Mouse (Mus musculus) telencephalon, adult 2 months (tissue): Measurements from ENCODE around the gene Wfdc18.
A peak's percentile ranks its signal among the peaks of the same experiment; 100 is the strongest.

Experiments used
- DNase-seq: peaks from one replicate; pipeline ENCODE4 v3.0.0-alpha.2; 2011; ENCODE audit warnings: low read depth, low spot score

Gene Wfdc18

GRCm38 (mm10) chr11:83708715-83709114 lies at the start of gene Wfdc18:
Gene Wfdc18, plus strand, starts transcription at chr11:83709015.
- DNase-seq, result peak; percentile 16

- no peak for DNase-seq
Measured at GRCm38 (mm10) chr11:83662204-83662603, 46.6 kb upstream of the Wfdc18 start, which contains the start of gene Ccl4. Gene Ccl4, plus strand, starts transcription at chr11:83662584.

- no peak for DNase-seq
Measured at GRCm38 (mm10) chr11:83663532-83663931, 45.3 kb upstream of the Wfdc18 start.

GRCm38 (mm10) chr11:83671743-83672142 lies 37.1 kb upstream of the Wfdc18 start:
- DNase-seq, result no peak

- no peak for DNase-seq
Measured at GRCm38 (mm10) chr11:83675665-83676064, 33.1 kb upstream of the Wfdc18 start.

GRCm38 (mm10) chr11:83689918-83690317 lies 18.9 kb upstream of the Wfdc18 start:
- DNase-seq, result no peak

GRCm38 (mm10) chr11:83692008-83692407 lies 16.8 kb upstream of the Wfdc18 start:
- DNase-seq, result no peak

GRCm38 (mm10) chr11:83703705-83704104 lies 5.1 kb upstream of the Wfdc18 start, which contains the start of gene Wfdc17:
Gene Wfdc17, plus strand, starts transcription at chr11:83703991.
- DNase-seq, result no peak

GRCm38 (mm10) chr11:83709683-83710082 lies 868 bp downstream of the Wfdc18 start:
- peak; percentile 18 for DNase-seq

GRCm38 (mm10) chr11:83712671-83713070 lies 3.9 kb downstream of the Wfdc18 start:
- no peak for DNase-seq

GRCm38 (mm10) chr11:83713925-83714324 lies 5.1 kb downstream of the Wfdc18 start:
- DNase-seq, result no peak

- DNase-seq, result no peak
Measured at GRCm38 (mm10) chr11:83717042-83717665, 8.3 kb downstream of the Wfdc18 start.

GRCm38 (mm10) chr11:83720766-83721165 lies 12.0 kb downstream of the Wfdc18 start:
- no peak for DNase-seq

GRCm38 (mm10) chr11:83728757-83729432 lies 20.1 kb downstream of the Wfdc18 start:
- DNase-seq, result no peak

GRCm38 (mm10) chr11:83731116-83731515 lies 22.3 kb downstream of the Wfdc18 start:
- no peak for DNase-seq

- no peak for DNase-seq
Measured at GRCm38 (mm10) chr11:83733071-83733640, 24.3 kb downstream of the Wfdc18 start.

- DNase-seq, result no peak
Measured at GRCm38 (mm10) chr11:83734215-83734614, 25.4 kb downstream of the Wfdc18 start.

- no peak for DNase-seq
Measured at GRCm38 (mm10) chr11:83735881-83736280, 27.1 kb downstream of the Wfdc18 start.

- DNase-seq, result no peak
Measured at GRCm38 (mm10) chr11:83737109-83737558, 28.3 kb downstream of the Wfdc18 start.

- DNase-seq, result peak; percentile 34
Measured at GRCm38 (mm10) chr11:83739241-83739640, 30.4 kb downstream of the Wfdc18 start.

GRCm38 (mm10) chr11:83740443-83740991 lies 31.7 kb downstream of the Wfdc18 start:
- no peak for DNase-seq

GRCm38 (mm10) chr11:83741841-83742240 lies 33.0 kb downstream of the Wfdc18 start:
- DNase-seq, result no peak
